ENCODE assay signal across 8 mouse cellular contexts in the genomic region with DNA sequence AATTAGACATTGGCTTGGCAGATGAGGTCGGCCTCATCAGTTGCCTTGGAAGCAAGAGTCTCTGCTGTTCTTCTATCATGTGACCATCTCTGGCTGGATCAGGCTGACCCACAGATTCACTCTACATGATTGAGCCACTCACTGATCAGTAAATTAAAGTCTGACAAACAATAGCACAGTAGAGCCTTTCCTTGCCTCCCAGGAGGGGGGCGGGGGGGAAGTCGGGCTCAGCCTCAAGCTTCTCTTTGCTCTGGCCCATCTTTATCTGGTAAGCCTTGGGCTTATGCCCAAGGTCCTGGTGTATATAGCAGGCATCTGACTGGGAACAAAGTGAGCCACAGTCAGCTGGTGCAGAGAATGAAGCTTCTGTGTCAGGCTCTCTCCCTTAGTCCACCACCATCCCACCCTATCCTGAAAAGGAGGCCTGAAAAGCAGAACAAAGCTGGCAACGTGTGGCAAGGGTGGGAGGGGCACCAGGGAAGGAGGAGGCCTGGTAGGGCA.
A peak's percentile ranks its signal among the peaks of the same experiment; 100 is the strongest.
DNase-seq lines count a peak whose midpoint lies in the region; ATAC-seq lines count a peak whose summit lies in the region.
"Had no signal": no experiment of that assay in that cellular context is flagged by ENCODE, and none has a peak within 500 bp of the region (broad histone marks: within the 10 kb centered on the region; RNA-seq: fewer than 3 reads in every experiment).

No protein-coding gene starts in this region.

- 12% methylated on average over 4 of the region's 4 CpGs for WGBS in forebrain, embryonic 13.5 days
- WGBS in midbrain, embryonic 16.5 days: 17% methylated on average over 4 of the region's 4 CpGs

- H3K4me3 ChIP-seq in forebrain, embryonic 13.5 days: no peak overlapping the region
- H3K4me3 ChIP-seq in midbrain, embryonic 16.5 days (ENCODE audit: low read depth, low read length): no peak overlapping the region

- DNase-seq in MN1 (ENCODE audit: low spot score) (peak; percentile 72), ZHBTc4 (ENCODE audit: low read depth, low spot score) (peak; percentile 3)
- DNase-seq in gastrocnemius, postnatal 4 days (ENCODE audit: low spot score in 2 of 2): no peak
- no peak for DNase-seq in heart, adult 9 months (ENCODE audit: low spot score in 2 of 2)
- no peak for DNase-seq in cerebellum, adult 8-10 months

- H3K27ac ChIP-seq in forebrain, embryonic 13.5 days: peak overlapping the region; percentile 80
- peak overlapping the region; percentile 70 for H3K27ac ChIP-seq in midbrain, embryonic 16.5 days (ENCODE audit: low read length)
- H3K27ac ChIP-seq: macrophage had no signal

- no peaks in the 10 kb centered on the region for H3K36me3 ChIP-seq in forebrain, embryonic 13.5 days (ENCODE audit: poor library complexity, severe bottlenecking)
- no peaks in the 10 kb centered on the region for H3K36me3 ChIP-seq in midbrain, embryonic 16.5 days (ENCODE audit: control insufficient read depth, insufficient read depth, low read length)

- no peak overlapping the region for H3K9ac ChIP-seq in forebrain, embryonic 13.5 days
- H3K9ac ChIP-seq in midbrain, embryonic 16.5 days (ENCODE audit: low read depth, low read length): no peak overlapping the region

- peaks cover 28% of the 10 kb centered on the region for H3K4me1 ChIP-seq in forebrain, embryonic 13.5 days
- H3K4me1 ChIP-seq in midbrain, embryonic 16.5 days (ENCODE audit: control insufficient read depth, insufficient read depth, low read length): peaks cover 19% of the 10 kb centered on the region

- ATAC-seq in forebrain, embryonic 13.5 days: peak; percentile 82
- peak; percentile 83 for ATAC-seq in midbrain, embryonic 16.5 days

- no peak overlapping the region for H3K4me2 ChIP-seq in forebrain, embryonic 13.5 days
- no peak overlapping the region for H3K4me2 ChIP-seq in midbrain, embryonic 16.5 days (ENCODE audit: low read length)

- H3K9me3 ChIP-seq in forebrain, embryonic 13.5 days (replicated peaks): no peaks in the 10 kb centered on the region
- no peaks in the 10 kb centered on the region for H3K9me3 ChIP-seq in midbrain, embryonic 16.5 days (replicated peaks; ENCODE audit: control insufficient read depth, low read length, poor library complexity, severe bottlenecking)

- H3K27me3 ChIP-seq in forebrain, embryonic 13.5 days: no peaks in the 10 kb centered on the region
- H3K27me3 ChIP-seq in midbrain, embryonic 16.5 days (ENCODE audit: control insufficient read depth, insufficient read depth, low read depth, low read length): no peaks in the 10 kb centered on the region

Comparison
In these comparisons a context has a peak if more than half of its experiments do, and no peak if none do; other contexts are left out.
1. DNase-seq: peak in MN1 (single experiment) and ZHBTc4 (single experiment); none in gastrocnemius, postnatal 4 days (0 of 2), heart, adult 9 months (0 of 2) and cerebellum, adult 8-10 months (single experiment).